Mouse (Mus musculus) mesoderm, embryonic 11.5 days (tissue): Measurements from ENCODE around the gene H2-Eb2.
A peak's percentile ranks its signal among the peaks of the same experiment; 100 is the strongest.
"Not testable (repeated sequence)": the region's sequence is repeated elsewhere in the genome, so short reads cannot be mapped to it uniquely, and the experiment has no call there.

Experiments used
- DNase-seq: peaks from one replicate; pipeline ENCODE4 v3.0.0-alpha.2; 2012; ENCODE audit warnings: low read depth, low spot score

H2-Eb2 gene

GRCm38 (mm10) chr17:34305380-34306030 is 20.0 kb upstream of the H2-Eb2 start, which contains the start of gene H2-Eb1:
Gene H2-Eb1 (plus strand): TSS chr17:34305867.
- peak; percentile 86 for DNase-seq

DNA sequence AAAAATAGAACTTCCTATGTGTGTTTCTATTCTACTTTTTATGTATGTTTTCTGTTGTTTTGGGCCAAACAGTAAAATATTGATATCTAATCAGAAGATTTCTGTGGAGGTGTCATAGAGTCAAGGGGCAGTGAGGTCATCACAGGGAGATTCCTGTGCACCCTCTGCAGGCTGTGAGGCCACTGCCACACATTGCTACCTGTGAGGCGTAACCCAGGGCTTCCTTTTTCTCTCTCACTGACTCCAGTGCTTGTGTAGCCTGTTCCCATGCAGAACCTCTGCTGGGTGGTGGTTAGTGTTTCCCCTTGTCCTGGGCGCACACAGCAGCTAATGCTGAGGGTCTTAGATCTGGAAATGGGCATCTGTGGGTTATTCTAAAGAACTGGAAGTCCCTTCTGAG is 19.1 kb upstream of the H2-Eb2 start:
- DNase-seq: no peak

DNA sequence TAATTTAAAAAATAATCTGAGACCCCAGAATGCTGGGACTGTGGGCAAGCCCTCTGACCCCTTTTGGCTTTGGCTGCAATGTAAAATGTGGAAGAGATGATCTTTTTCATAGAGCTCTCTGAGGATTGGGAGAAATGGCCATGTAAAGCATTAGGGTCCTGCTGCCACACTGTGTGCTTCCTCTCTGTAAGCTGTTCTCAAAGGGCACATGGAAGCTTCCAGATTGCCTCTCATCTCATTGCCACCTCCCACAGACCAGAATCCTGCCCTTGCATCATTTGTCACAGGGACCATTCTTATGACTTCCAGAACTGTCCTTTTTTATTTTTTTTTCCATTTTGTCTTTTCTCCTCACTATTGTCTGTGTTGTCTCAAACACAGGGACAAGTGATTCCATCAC is 18.2 kb upstream of the H2-Eb2 start:
- no peak for DNase-seq

DNA sequence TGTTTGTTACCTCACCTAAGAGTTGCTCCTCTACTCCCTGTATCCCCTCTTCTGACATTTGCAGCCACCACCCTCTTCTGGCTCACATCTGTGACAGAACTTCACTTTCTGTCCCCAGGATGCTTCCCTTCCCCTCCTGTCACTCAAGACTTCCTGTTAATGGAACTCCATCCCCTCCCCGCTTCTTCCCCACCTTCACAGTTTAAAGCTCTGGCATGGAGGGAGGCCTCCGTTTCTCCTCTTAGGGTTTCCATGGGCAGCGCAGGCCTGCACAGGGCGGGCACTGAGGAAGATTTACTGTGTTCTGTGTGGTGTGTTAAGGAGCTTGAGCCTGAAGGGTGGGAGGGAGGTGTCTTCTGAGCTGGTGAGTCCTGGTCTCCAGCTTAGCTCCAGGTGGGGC is 17.3 kb upstream of the H2-Eb2 start:
- DNase-seq: no peak

DNA sequence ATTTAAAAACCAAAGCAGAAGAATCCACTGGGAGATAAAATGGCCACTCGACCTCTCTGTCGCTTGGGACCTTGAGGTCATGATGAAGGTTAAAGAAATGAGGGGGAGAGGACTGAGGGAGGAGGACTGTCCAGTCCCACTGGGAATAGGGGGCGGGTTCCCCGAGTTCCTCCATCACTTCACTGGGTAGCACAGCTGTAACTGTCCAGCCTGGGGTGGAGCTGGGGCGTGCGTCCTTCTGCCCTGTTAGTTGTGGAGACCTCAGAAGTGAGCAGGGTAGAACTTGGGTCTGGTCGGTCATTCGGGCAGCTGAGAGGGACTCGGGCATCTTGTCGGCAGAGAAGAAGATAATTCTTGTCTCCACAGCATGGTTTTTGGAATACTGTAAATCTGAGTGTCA is 16.2 kb upstream of the H2-Eb2 start:
- no peak for DNase-seq

- peak; percentile 61 for DNase-seq
Measured at GRCm38 (mm10) chr17:34309683-34310385, 15.6 kb upstream of the H2-Eb2 start.

GRCm38 (mm10) chr17:34310526-34310925 is 14.9 kb upstream of the H2-Eb2 start:
- not testable (repeated sequence) for DNase-seq

DNA sequence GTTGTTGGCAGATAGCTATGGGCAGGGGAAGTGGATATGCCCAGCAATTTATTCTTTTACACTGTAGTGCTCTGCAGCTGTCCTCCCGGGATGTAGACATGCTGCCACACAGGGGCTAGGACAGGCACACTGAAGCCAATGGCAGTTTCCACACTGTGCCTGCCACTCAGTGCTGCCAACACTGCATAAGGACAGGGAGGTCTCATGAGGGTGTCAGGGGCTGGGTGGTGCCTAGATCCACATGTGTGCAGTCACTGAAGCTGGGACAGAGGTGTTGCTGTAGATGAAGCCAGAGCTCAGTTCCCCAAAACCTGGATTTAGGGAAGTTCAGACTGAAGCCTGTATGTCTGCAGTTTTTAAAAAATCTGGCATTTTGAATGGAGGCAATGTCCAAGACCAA is 13.3 kb upstream of the H2-Eb2 start:
- DNase-seq: no peak

- DNase-seq: peak; percentile 76
Measured at GRCm38 (mm10) chr17:34313393-34313792, 12.1 kb upstream of the H2-Eb2 start.

DNA sequence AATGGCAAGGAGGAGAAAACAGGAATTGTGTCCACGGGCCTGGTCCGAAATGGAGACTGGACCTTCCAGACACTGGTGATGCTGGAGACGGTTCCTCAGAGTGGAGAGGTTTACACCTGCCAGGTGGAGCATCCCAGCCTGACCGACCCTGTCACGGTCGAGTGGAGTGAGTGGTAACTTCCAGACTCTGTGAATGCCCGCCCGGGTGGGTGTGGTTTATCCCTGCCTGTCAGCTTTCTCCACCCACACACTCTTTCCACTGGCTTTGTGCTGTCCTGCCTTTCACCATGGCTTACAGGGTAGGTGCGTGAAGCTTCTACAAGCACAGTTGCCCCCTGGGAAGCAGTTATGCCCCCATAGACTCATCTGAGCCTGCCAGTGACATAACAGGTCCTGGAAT is 11.2 kb upstream of the H2-Eb2 start:
- no peak for DNase-seq

DNA sequence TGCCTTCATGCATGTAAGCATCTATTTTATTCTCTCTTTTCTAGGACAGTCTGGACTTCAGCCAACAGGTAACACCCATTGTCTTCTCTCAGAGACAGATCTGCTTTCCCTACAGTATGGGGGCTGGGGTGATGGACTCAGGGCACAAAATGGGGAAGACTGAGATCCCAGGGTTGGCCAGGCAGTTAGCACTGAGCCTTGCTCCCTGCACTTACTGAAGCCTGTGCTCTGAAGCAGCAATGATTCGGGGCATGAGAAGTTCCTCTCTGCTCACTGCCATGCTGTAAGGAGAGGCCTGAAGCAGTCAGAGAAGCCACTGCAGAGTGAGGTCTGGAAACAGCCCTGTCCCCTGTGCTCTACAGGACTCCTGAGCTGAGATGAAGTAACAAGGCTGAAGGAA is 10.0 kb upstream of the H2-Eb2 start:
- no peak for DNase-seq

DNA sequence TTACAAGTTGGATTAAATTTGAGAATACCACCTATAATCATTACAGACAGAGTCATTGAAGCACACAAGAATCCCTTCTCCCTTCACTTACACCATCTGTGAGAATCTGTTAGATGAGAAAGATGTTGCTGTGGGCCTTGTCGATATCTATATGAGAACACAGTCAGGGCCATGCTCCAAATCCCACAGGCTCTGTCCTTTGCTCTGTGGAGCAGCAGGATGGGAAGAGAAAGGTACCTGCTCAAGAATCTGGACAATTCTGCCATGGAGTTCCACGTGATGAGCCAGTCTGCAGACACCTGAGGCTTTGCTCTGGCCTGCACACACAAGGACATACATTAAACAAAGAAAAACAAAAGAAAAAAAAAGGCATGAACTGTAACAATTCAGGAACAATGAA is 8.8 kb upstream of the H2-Eb2 start:
- DNase-seq: no peak

DNA sequence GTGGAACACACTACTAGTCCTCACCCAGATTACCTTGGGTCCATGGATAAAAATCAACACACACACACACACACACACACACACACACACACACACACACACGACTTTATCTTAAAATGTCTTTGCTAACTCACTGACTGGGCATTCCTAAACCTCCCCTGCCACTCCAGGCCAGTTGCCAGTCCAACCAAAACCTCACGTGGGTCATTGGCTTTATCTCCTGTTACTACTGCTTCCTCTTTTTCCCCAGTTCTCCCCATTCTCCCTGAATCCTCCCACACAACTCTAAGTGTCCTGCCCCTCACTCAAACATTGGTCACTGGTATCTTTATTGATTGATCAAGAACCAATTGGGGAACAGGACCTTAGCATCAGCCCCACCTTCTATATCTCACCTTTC is 8.2 kb upstream of the H2-Eb2 start:
- DNase-seq: no peak

- no peak for DNase-seq
Measured at GRCm38 (mm10) chr17:34326373-34326772, 908 bp downstream of the H2-Eb2 start.

DNA sequence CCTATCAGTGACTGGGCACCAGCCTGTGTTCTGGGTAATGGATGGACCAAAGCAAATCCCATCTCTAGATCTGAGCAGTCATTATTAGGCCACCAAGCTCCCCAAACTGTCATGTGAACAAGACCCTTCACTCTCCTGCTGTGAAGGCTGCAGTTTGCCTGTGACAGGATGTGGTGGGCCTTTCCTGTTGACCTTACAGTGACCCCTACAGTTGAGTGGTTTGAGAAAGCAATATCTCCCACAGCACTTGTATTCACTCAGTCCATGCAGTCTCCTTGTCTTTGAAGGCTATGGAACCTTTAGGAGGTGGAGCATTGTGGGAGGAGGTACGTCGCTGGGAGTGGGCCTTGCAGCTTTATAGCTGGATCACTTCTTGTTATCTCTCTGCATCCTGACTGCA is 4.3 kb downstream of the H2-Eb2 start:
- no peak for DNase-seq

DNA sequence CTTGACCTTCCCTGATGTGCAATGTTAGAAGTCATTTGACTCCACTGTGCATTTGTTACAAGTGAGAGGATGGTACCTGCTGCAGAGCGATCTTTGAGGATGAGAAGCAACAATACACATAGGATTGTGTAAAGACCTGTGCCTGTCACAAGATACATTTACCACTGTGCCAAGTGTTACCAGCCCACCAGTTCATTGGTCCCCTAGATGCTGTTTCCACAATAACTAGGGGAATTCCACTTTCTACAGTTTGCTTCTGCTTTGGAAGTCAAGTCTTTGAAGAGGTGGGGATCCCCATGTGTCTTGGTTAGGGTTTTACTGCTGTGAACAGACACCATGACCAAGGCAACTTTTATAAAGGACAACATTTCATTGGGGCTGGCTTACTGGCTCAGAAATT is 5.7 kb downstream of the H2-Eb2 start:
- DNase-seq: no peak

DNA sequence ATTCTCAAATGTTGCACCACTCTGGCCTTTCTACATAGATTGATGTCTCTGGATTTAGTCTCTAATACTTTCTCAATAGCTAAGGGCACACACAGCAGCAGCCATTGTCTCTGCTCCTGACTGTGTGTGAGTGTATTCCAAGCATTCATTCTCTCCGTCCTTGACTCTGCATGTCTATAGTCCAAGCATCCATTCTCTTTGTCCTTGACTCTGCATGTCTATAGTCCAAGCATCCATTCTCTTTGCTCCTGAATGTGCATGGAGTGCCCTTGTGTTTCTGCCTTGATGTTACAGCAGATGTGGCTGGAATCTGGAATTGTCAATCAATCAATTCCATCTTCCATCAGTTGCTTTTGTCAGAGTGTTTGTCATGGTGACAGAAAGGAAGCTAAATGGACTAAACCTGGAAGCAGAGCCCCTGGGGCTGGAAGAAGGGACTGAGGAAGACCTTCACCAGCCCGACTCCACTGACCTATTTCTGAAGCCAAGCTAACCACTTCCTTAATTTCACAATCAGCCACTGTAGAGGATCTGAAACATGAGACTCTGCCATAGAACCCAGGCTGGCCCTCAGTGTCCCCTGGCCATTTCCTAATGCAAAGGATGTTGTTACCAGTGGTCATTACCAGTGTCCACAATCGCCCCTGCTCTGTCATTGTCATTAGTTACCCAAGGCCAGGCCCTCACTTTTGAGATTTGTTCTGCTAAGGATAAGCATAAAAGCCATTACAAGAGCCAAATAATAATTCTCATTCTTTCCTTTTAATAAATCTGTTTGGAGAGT is 15.3 kb downstream of the H2-Eb2 start:
- no peak for DNase-seq

- DNase-seq: no peak
Measured at GRCm38 (mm10) chr17:34344882-34345281, 19.4 kb downstream of the H2-Eb2 start.

- no peak for DNase-seq
Measured at GRCm38 (mm10) chr17:34345486-34345885, 20.0 kb downstream of the H2-Eb2 start.

DNA sequence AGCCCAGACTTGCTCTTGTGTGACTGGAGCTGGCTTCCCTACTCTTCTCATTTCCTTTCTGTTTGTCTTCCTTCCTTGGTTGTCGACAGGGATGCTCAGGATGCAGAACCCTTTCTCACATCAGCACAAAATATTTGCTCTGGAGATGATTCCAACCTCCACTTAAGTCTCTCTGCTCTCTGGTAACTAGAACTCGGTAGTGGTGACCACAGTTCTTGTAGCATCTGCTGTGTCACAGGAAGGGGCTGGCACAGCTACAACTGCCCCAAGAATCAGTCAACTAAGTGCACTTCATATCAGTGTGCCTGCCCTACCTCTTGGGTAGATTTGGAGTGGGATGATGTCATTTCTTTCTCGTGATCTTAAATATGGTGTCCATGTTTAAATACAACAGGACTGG is 20.6 kb downstream of the H2-Eb2 start:
- DNase-seq: no peak

- no peak for DNase-seq
Measured at GRCm38 (mm10) chr17:34347606-34348308, 22.3 kb downstream of the H2-Eb2 start.

DNA sequence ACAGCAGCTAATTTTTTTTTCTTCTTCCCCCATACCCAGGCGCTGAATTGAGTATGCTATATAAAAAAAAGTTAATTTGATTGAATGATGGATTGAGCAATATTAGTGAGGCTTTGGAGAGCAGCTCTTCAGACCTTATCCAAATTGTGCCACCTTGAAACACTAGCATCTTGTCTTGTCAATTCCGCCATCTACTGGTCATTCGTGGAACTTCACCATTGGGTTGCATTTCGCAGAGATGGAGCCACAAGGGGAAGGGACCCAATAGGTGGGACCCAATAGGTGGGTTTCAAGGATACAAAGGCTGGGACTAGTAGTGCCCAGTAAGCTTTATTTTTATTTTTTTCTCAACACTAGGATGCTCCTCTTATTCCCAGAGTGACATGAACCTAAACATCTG is 24.0 kb downstream of the H2-Eb2 start:
- peak; percentile 82 for DNase-seq
